Mouse (Mus musculus): Measurements from ENCODE around the gene Pak4. TPM values are rescaled to one million over a fixed set of nuclear protein-coding genes. Genes with fewer than 3 reads are reported as not detected.

Gene Pak4
- polyA plus RNA-seq, 1 experiment: 20.0 TPM

GRCm38 (mm10) chr7:28558486-28558885 lies 39.5 kb downstream of the Pak4 start:
- H3K9me3 ChIP-seq (ENCODE audit: control insufficient read depth, low read length): no peaks in the 10 kb centered on the region
- H3K36me3 ChIP-seq (ENCODE audit: control insufficient read depth): peaks cover 59% of the 10 kb centered on the region
- no peak overlapping the region for H3K4me3 ChIP-seq (replicated peaks)
- peaks cover 13% of the 10 kb centered on the region for H3K4me1 ChIP-seq (ENCODE audit: control insufficient read depth)
- no peaks in the 10 kb centered on the region for H3K27me3 ChIP-seq (ENCODE audit: control insufficient read depth)
- TF ChIP-seq GATA1 (IDR thresholded peaks at IDR 0.05; ENCODE audit: low read length): no peak
- no peak for TF ChIP-seq TAL1 (IDR thresholded peaks at IDR 0.05; ENCODE audit: low read length)

GRCm38 (mm10) chr7:28557708-28558107 lies 40.3 kb downstream of the Pak4 start:
- H3K36me3 ChIP-seq (ENCODE audit: control insufficient read depth): peaks cover 51% of the 10 kb centered on the region
- TF ChIP-seq TAL1 (IDR thresholded peaks at IDR 0.05; ENCODE audit: low read length): no peak
- TF ChIP-seq GATA1 (IDR thresholded peaks at IDR 0.05; ENCODE audit: low read length): no peak
- no peak overlapping the region for H3K4me3 ChIP-seq (replicated peaks)
- H3K27me3 ChIP-seq (ENCODE audit: control insufficient read depth): no peaks in the 10 kb centered on the region
- no peaks in the 10 kb centered on the region for H3K9me3 ChIP-seq (ENCODE audit: control insufficient read depth, low read length)
- H3K4me1 ChIP-seq (ENCODE audit: control insufficient read depth): peaks cover 13% of the 10 kb centered on the region

- no peak for TF ChIP-seq TAL1 (IDR thresholded peaks at IDR 0.05; ENCODE audit: low read length)
- no peak for TF ChIP-seq GATA1 (IDR thresholded peaks at IDR 0.05; ENCODE audit: low read length)
- Histone ChIP-seq H3K9me3 (ENCODE audit: control insufficient read depth, low read length) (0 out of 2 replicates have a peak, but pooled peaks cover 3% of the 10 kb centered on the region), H3K4me1 (ENCODE audit: control insufficient read depth) (peaks cover 13% of the 10 kb centered on the region), H3K4me3 (replicated peaks) (no peak overlapping the region), H3K27me3 (ENCODE audit: control insufficient read depth) (no peaks in the 10 kb centered on the region), H3K36me3 (ENCODE audit: control insufficient read depth) (peaks cover 44% of the 10 kb centered on the region)
These were observed 40.9 kb downstream of the Pak4 start for GRCm38 (mm10) chr7:28557069-28557468.

GRCm38 (mm10) chr7:28555939-28556535 lies 41.9 kb downstream of the Pak4 start:
- Histone ChIP-seq H3K9me3 (ENCODE audit: control insufficient read depth, low read length) (0 out of 2 replicates have a peak, but pooled peaks cover 3% of the 10 kb centered on the region), H3K4me3 (replicated peaks) (no peak overlapping the region), H3K27me3 (ENCODE audit: control insufficient read depth) (no peaks in the 10 kb centered on the region), H3K4me1 (ENCODE audit: control insufficient read depth) (peaks cover 13% of the 10 kb centered on the region), H3K36me3 (ENCODE audit: control insufficient read depth) (peaks cover 35% of the 10 kb centered on the region)
- TF ChIP-seq TAL1 (IDR thresholded peaks at IDR 0.05; ENCODE audit: low read length) (no peak), GATA1 (IDR thresholded peaks at IDR 0.05; ENCODE audit: low read length) (no peak)

- H3K36me3 ChIP-seq (ENCODE audit: control insufficient read depth): peaks cover 7% of the 10 kb centered on the region
- H3K4me1 ChIP-seq (ENCODE audit: control insufficient read depth): peaks cover 6% of the 10 kb centered on the region
- no peak for TF ChIP-seq TAL1 (IDR thresholded peaks at IDR 0.05; ENCODE audit: low read length)
- no peak for TF ChIP-seq GATA1 (IDR thresholded peaks at IDR 0.05; ENCODE audit: low read length)
- H3K9me3 ChIP-seq (ENCODE audit: control insufficient read depth, low read length): 0 out of 2 replicates have a peak, but pooled peaks cover 3% of the 10 kb centered on the region
- H3K4me3 ChIP-seq (replicated peaks): no peak overlapping the region
- H3K27me3 ChIP-seq (ENCODE audit: control insufficient read depth): peaks cover 7% of the 10 kb centered on the region
These were observed 44.9 kb downstream of the Pak4 start for GRCm38 (mm10) chr7:28553076-28553475.

- peaks cover 52% of the 10 kb centered on the region for H3K27me3 ChIP-seq (ENCODE audit: control insufficient read depth)
- H3K36me3 ChIP-seq (ENCODE audit: control insufficient read depth): no peaks in the 10 kb centered on the region
- TF ChIP-seq GATA1 (IDR thresholded peaks at IDR 0.05; ENCODE audit: low read length) (no peak), TAL1 (IDR thresholded peaks at IDR 0.05; ENCODE audit: low read length) (no peak)
- H3K9me3 ChIP-seq (ENCODE audit: control insufficient read depth, low read length): 0 out of 2 replicates have a peak, but pooled peaks cover 3% of the 10 kb centered on the region
- no peak overlapping the region for H3K4me3 ChIP-seq (replicated peaks)
- H3K4me1 ChIP-seq (ENCODE audit: control insufficient read depth): no peaks in the 10 kb centered on the region; the same call in none of the 2 replicates
These were observed 50.4 kb downstream of the Pak4 start for GRCm38 (mm10) chr7:28547628-28548027.

GRCm38 (mm10) chr7:28547154-28547553 lies 50.8 kb downstream of the Pak4 start, which contains the start of gene Nccrp1:
Gene Nccrp1, minus strand, starts transcription at chr7:28547254.
- TF ChIP-seq GATA1 (IDR thresholded peaks at IDR 0.05; ENCODE audit: low read length): no peak
- TF ChIP-seq TAL1 (IDR thresholded peaks at IDR 0.05; ENCODE audit: low read length): no peak
- H3K4me3 ChIP-seq (replicated peaks): no peak within 1 kb of the TSS

GRCm38 (mm10) chr7:28546649-28547048 lies 51.3 kb downstream of the Pak4 start:
- peaks cover 52% of the 10 kb centered on the region for H3K27me3 ChIP-seq (ENCODE audit: control insufficient read depth)
- no peak overlapping the region for H3K4me3 ChIP-seq (replicated peaks)
- H3K4me1 ChIP-seq (ENCODE audit: control insufficient read depth): no peaks in the 10 kb centered on the region; the same call in none of the 2 replicates
- no peaks in the 10 kb centered on the region for H3K36me3 ChIP-seq (ENCODE audit: control insufficient read depth)
- no peak for TF ChIP-seq TAL1 (IDR thresholded peaks at IDR 0.05; ENCODE audit: low read length)
- no peak for TF ChIP-seq GATA1 (IDR thresholded peaks at IDR 0.05; ENCODE audit: low read length)
- no peaks in the 10 kb centered on the region for H3K9me3 ChIP-seq (ENCODE audit: control insufficient read depth, low read length)

More at GRCm38 (mm10) chr7:28547154-28547553, 50.8 kb downstream of the Pak4 start, which contains the start of gene Nccrp1:
- H3K27me3 ChIP-seq (ENCODE audit: control insufficient read depth): peaks cover 52% of the 10 kb centered on the region
- no peaks in the 10 kb centered on the region; the same call in none of the 2 replicates for H3K4me1 ChIP-seq (ENCODE audit: control insufficient read depth)
- 0 out of 2 replicates have a peak, but pooled peaks cover under 1% of the 10 kb centered on the region for H3K9me3 ChIP-seq (ENCODE audit: control insufficient read depth, low read length)
- H3K36me3 ChIP-seq (ENCODE audit: control insufficient read depth): no peaks in the 10 kb centered on the region

GRCm38 (mm10) chr7:28545891-28546210 lies 52.1 kb downstream of the Pak4 start:
- no peaks in the 10 kb centered on the region for H3K9me3 ChIP-seq (ENCODE audit: control insufficient read depth, low read length)
- no peak for TF ChIP-seq GATA1 (IDR thresholded peaks at IDR 0.05; ENCODE audit: low read length)
- TF ChIP-seq TAL1 (IDR thresholded peaks at IDR 0.05; ENCODE audit: low read length): no peak
- no peaks in the 10 kb centered on the region; the same call in none of the 2 replicates for H3K4me1 ChIP-seq (ENCODE audit: control insufficient read depth)
- no peaks in the 10 kb centered on the region for H3K36me3 ChIP-seq (ENCODE audit: control insufficient read depth)
- H3K27me3 ChIP-seq (ENCODE audit: control insufficient read depth): peaks cover 52% of the 10 kb centered on the region
- H3K4me3 ChIP-seq (replicated peaks): no peak overlapping the region
